In genomic region chr3:55353909-55354511, GRCm38 (mm10) we compare ENCODE assay signal across 8 mouse cellular contexts.
DNase-seq lines count a peak whose midpoint lies in the region.

No protein-coding gene starts in this region.

- peak overlapping the region; percentile 41 for H3K27ac ChIP-seq in embryonic facial prominence, embryonic 10.5 days (replicated peaks)

- peak; percentile 52 for DNase-seq in retina, postnatal 1 day
- no peak for DNase-seq in retina, embryonic 14.5 days (ENCODE audit: low spot score)
- peak; percentile 27 for DNase-seq in embryonic facial prominence, embryonic 10.5 days (ENCODE audit: low spot score)
- DNase-seq in heart, postnatal 14 days, result peak; percentile 22 to 49
- peak; percentile 52 to 67 for DNase-seq in kidney, postnatal 4 days
- peak; percentile 81 for DNase-seq in mesoderm, embryonic 11.5 days (ENCODE audit: low read depth, low spot score)
- peak; percentile 10 for DNase-seq in testis, postnatal 14 days (ENCODE audit: low spot score)
- DNase-seq in spleen, adult 12 weeks (ENCODE audit: low spot score), result no peak

- intact Hi-C loops in heart, postnatal 14 days (cut with DNase I), result loop anchor here (2.0 kb wide), 1 partner anchor 201 kb away; no protein-coding TSS in a partner anchor

- H3K4me3 ChIP-seq in embryonic facial prominence, embryonic 10.5 days, result no peak overlapping the region

- 64% methylated on average over 13 of the region's 13 CpGs for WGBS in embryonic facial prominence, embryonic 10.5 days

- no peaks in the 10 kb centered on the region for H3K36me3 ChIP-seq in embryonic facial prominence, embryonic 10.5 days (replicated peaks)

- H3K27me3 ChIP-seq in embryonic facial prominence, embryonic 10.5 days (replicated peaks; ENCODE audit: low read depth, poor library complexity, severe bottlenecking), result 0 out of 2 replicates have a peak, but pooled peaks cover 4% of the 10 kb centered on the region

- peaks cover 42% of the 10 kb centered on the region for H3K4me1 ChIP-seq in embryonic facial prominence, embryonic 10.5 days

- no peaks in the 10 kb centered on the region for H3K9me3 ChIP-seq in embryonic facial prominence, embryonic 10.5 days

Comparison
In these comparisons a context has a peak if more than half of its experiments do, and no peak if none do; other contexts are left out.
1. DNase-seq: peak in retina, postnatal 1 day (single experiment), embryonic facial prominence, embryonic 10.5 days (single experiment), heart, postnatal 14 days (2 of 2), kidney, postnatal 4 days (2 of 2), mesoderm, embryonic 11.5 days (single experiment) and testis, postnatal 14 days (single experiment); none in retina, embryonic 14.5 days (single experiment) and spleen, adult 12 weeks (single experiment).